Mouse (Mus musculus) stomach, postnatal 0 days (tissue): ENCODE data around the gene Rprd1b. TPM values are rescaled to one million over a fixed set of nuclear protein-coding genes. Genes with fewer than 3 reads are reported as not detected.

Source experiments
- ATAC-seq: fragments of 200-750 bp; cut with Nextera tagmentation; 2 replicates; pipeline ENCODE4 v1.8.0; 2017; ENCODE audit not compliant: low FRiP score, low TSS enrichment
- DNase-seq: peaks from one replicate; pipeline ENCODE4 v3.0.0-alpha.2; 2016; ENCODE audit warnings: low spot score
- H3K27ac ChIP-seq: fragments of 300-500 bp; sonication (generic); replicated peaks from 2 replicates; pipeline ENCODE4 v1.5.1; 2014; ENCODE audit warnings: mild to moderate bottlenecking, control low read depth
- H3K27me3 ChIP-seq: fragments of 300-500 bp; sonication (generic); 2 replicates; pipeline ENCODE4 v1.6.1; 2014; ENCODE audit warnings: low read length; ENCODE audit not compliant: control insufficient read depth, insufficient read depth
- H3K36me3 ChIP-seq: fragments of 300-500 bp; sonication (generic); 2 replicates; pipeline ENCODE4 v1.6.1; 2014; ENCODE audit warnings: low read length, mixed read lengths; ENCODE audit not compliant: control insufficient read depth, insufficient read depth
- H3K4me1 ChIP-seq: fragments of 300-500 bp; sonication (generic); replicated peaks from 2 replicates; pipeline ENCODE4 v1.6.1; 2014; ENCODE audit warnings: antibody characterized with exemption; ENCODE audit not compliant: control insufficient read depth, insufficient read depth
- H3K4me2 ChIP-seq: fragments of 300-500 bp; sonication (generic); replicated peaks from 2 replicates; pipeline ENCODE4 v1.6.1; 2014; ENCODE audit warnings: low read depth, mild to moderate bottlenecking, control low read depth, moderate library complexity
- H3K4me3 ChIP-seq: fragments of 300-500 bp; sonication (generic); 2 replicates; pipeline ENCODE4 v1.5.1; 2014; ENCODE audit warnings: low read depth, low read length, control low read depth
- H3K9ac ChIP-seq: fragments of 300-500 bp; sonication (generic); 2 replicates; pipeline ENCODE4 v1.6.1; 2014; ENCODE audit warnings: mild to moderate bottlenecking, low read length, control low read depth, mixed read lengths
- H3K9me3 ChIP-seq: fragments of 300-500 bp; sonication (generic); 2 replicates; pipeline ENCODE4 v1.6.1; 2016; ENCODE audit warnings: low read length; ENCODE audit not compliant: control insufficient read depth
- CTCF ChIP-seq: IDR thresholded peaks from 2 replicates; pipeline ENCODE4 v1.5.1; 2016; ENCODE audit warnings: antibody characterized with exemption, low read depth, mild to moderate bottlenecking, moderate library complexity
- EP300 ChIP-seq: optimal IDR thresholded peaks from 2 replicates; pipeline ENCODE3; 2016; ENCODE audit warnings: antibody characterized with exemption
- WGBS: fragments of 180-500 bp; shearing (Covaris S2); extraction: QIAGEN DNeasy Blood & Tissue Kit; methylation state at CpG from one replicate; pipeline ENCODE4 v1.1.7; 2014; 5-methylcytosine and 5-hydroxymethylcytosine counted together
- polyA plus RNA-seq: library from polyadenylated mRNA; unstranded; fragments of >200 nt; fragmentation: Nextera tagmentation; extraction: Ambion mirVana; gene quantifications from 2 replicates; pipeline ENCODE4 v1.2.1, GENCODE M21; 2015

Rprd1b gene
- polyA plus RNA-seq, 1 experiment from 2014 or later, result 20.3 TPM

GRCm38 (mm10) chr2:158043504-158043903 lies 15.2 kb downstream of the Rprd1b start:
- Histone ChIP-seq H3K36me3 (peaks cover 11% of the 10 kb centered on the region; the same call in 1 of the 2 replicates), H3K27ac (no peak overlapping the region), H3K4me2 (no peak overlapping the region), H3K4me1 (no peaks in the 10 kb centered on the region), H3K27me3 (no peaks in the 10 kb centered on the region), H3K9me3 (no peaks in the 10 kb centered on the region), H3K9ac (no peak overlapping the region), H3K4me3 (no peak overlapping the region)
- no peak for TF ChIP-seq EP300
- no peak for TF ChIP-seq CTCF
- no peak for ATAC-seq
- WGBS, result 89% methylated on average over 8 of the region's 8 CpGs
- no peak for DNase-seq

- Histone ChIP-seq H3K27me3 (no peaks in the 10 kb centered on the region), H3K9me3 (no peaks in the 10 kb centered on the region), H3K4me1 (no peaks in the 10 kb centered on the region), H3K27ac (no peak overlapping the region), H3K36me3 (peaks cover 19% of the 10 kb centered on the region; the same call in 1 of the 2 replicates), H3K4me3 (no peak overlapping the region), H3K9ac (no peak overlapping the region), H3K4me2 (no peak overlapping the region)
- ATAC-seq (no peak), DNase-seq (no peak)
- no peak for TF ChIP-seq EP300
- TF ChIP-seq CTCF, result no peak
- 54% methylated on average over 4 of the region's 4 CpGs for WGBS
Measured at GRCm38 (mm10) chr2:158046186-158046585, 17.9 kb downstream of the Rprd1b start.

- Histone ChIP-seq H3K9me3 (no peaks in the 10 kb centered on the region), H3K27me3 (no peaks in the 10 kb centered on the region), H3K4me2 (no peak overlapping the region), H3K36me3 (peaks cover 19% of the 10 kb centered on the region; the same call in 1 of the 2 replicates), H3K27ac (no peak overlapping the region), H3K4me1 (no peaks in the 10 kb centered on the region), H3K9ac (no peak overlapping the region), H3K4me3 (no peak overlapping the region)
- DNase-seq (peak; percentile 62), ATAC-seq (no peak)
- WGBS, result 65% methylated on average over 3 of the region's 3 CpGs
- TF ChIP-seq EP300, result no peak
- peak; percentile 82 for TF ChIP-seq CTCF
Measured at GRCm38 (mm10) chr2:158047903-158048302, 19.6 kb downstream of the Rprd1b start.

GRCm38 (mm10) chr2:158048718-158049117 lies 20.4 kb downstream of the Rprd1b start:
- ATAC-seq (no peak), DNase-seq (no peak)
- Histone ChIP-seq H3K4me2 (no peak overlapping the region), H3K4me3 (no peak overlapping the region), H3K27me3 (no peaks in the 10 kb centered on the region), H3K9ac (no peak overlapping the region), H3K27ac (no peak overlapping the region), H3K4me1 (no peaks in the 10 kb centered on the region), H3K9me3 (no peaks in the 10 kb centered on the region), H3K36me3 (peaks cover 19% of the 10 kb centered on the region; the same call in 1 of the 2 replicates)
- no peak for TF ChIP-seq EP300
- TF ChIP-seq CTCF, result no peak
- 93% methylated on average over 1 of the region's 1 CpGs for WGBS

GRCm38 (mm10) chr2:158050116-158050515 lies 21.8 kb downstream of the Rprd1b start:
- no peaks in the 10 kb centered on the region for H3K27me3 ChIP-seq
- H3K9ac ChIP-seq, result no peak overlapping the region
- TF ChIP-seq EP300, result no peak
- no peak for TF ChIP-seq CTCF
- no peak overlapping the region for H3K4me2 ChIP-seq
- no peaks in the 10 kb centered on the region for H3K4me1 ChIP-seq
- peaks cover 14% of the 10 kb centered on the region; the same call in 1 of the 2 replicates for H3K36me3 ChIP-seq
- H3K4me3 ChIP-seq, result no peak overlapping the region
- no peak overlapping the region for H3K27ac ChIP-seq
- ATAC-seq, result no peak
- 91% methylated on average over 8 of the region's 8 CpGs for WGBS
- DNase-seq, result no peak
- no peaks in the 10 kb centered on the region for H3K9me3 ChIP-seq

GRCm38 (mm10) chr2:158054596-158054995 lies 26.3 kb downstream of the Rprd1b start:
- 84% methylated on average over 3 of the region's 3 CpGs for WGBS
- TF ChIP-seq CTCF (no peak), EP300 (no peak)
- H3K9ac ChIP-seq, result no peak overlapping the region
- no peaks in the 10 kb centered on the region for H3K27me3 ChIP-seq
- H3K4me3 ChIP-seq, result no peak overlapping the region
- H3K9me3 ChIP-seq, result no peaks in the 10 kb centered on the region
- no peak overlapping the region for H3K4me2 ChIP-seq
- ATAC-seq (no peak), DNase-seq (no peak)
- H3K36me3 ChIP-seq, result peaks cover 10% of the 10 kb centered on the region
- H3K4me1 ChIP-seq, result no peaks in the 10 kb centered on the region
- H3K27ac ChIP-seq, result no peak overlapping the region
